Mouse (Mus musculus) ES-Bruce4 (cell line): Measurements from ENCODE around the gene Telo2. TPM values are rescaled to one million over a fixed set of nuclear protein-coding genes. Genes with fewer than 3 reads are reported as not detected.

Source experiments
- H3K27ac ChIP-seq: 2 replicates; pipeline ENCODE4 v1.5.1; 2012; ENCODE audit warnings: low read length, inconsistent platforms; ENCODE audit not compliant: insufficient read depth
- H3K27me3 ChIP-seq: 2 replicates; pipeline ENCODE4 v1.6.1; 2012; ENCODE audit warnings: mild to moderate bottlenecking, low read length, inconsistent platforms; ENCODE audit not compliant: control insufficient read depth, poor library complexity, insufficient read depth, severe bottlenecking
- H3K36me3 ChIP-seq: 2 replicates; pipeline ENCODE4 v1.6.1; 2012; ENCODE audit warnings: inconsistent platforms, mild to moderate bottlenecking, low read length, moderate library complexity; ENCODE audit not compliant: control insufficient read depth, poor library complexity, insufficient read depth, severe bottlenecking
- H3K4me1 ChIP-seq: one replicate; pipeline ENCODE4 v1.8.1; 2011; ENCODE audit warnings: low read length; ENCODE audit not compliant: control insufficient read depth, insufficient read depth
- H3K4me3 ChIP-seq: 2 replicates; pipeline ENCODE4 v1.5.1; 2011; ENCODE audit warnings: low read depth, mild to moderate bottlenecking, low read length
- H3K9ac ChIP-seq: 2 replicates; pipeline ENCODE4 v1.6.1; 2012; ENCODE audit warnings: low read depth, mild to moderate bottlenecking, inconsistent platforms; ENCODE audit not compliant: poor library complexity, severe bottlenecking
- H3K9me3 ChIP-seq: replicated peaks from 2 replicates; pipeline ENCODE4 v1.6.1; 2012; ENCODE audit warnings: mild to moderate bottlenecking, low read length, inconsistent platforms; ENCODE audit not compliant: control insufficient read depth, poor library complexity, insufficient read depth, severe bottlenecking
- CTCF ChIP-seq: IDR thresholded peaks from one replicate; pipeline ENCODE4 v1.8.1; 2011; ENCODE audit warnings: low read depth, low read length
- EP300 ChIP-seq: IDR thresholded peaks from 2 replicates; pipeline ENCODE4 v1.6.1; 2011; ENCODE audit warnings: low read depth, low read length; ENCODE audit not compliant: insufficient read depth
- POLR2A ChIP-seq: IDR thresholded peaks from one replicate; pipeline ENCODE4 v1.8.1; 2011; ENCODE audit warnings: low read length; ENCODE audit not compliant: insufficient read depth
- polyA plus RNA-seq: library from polyadenylated mRNA; stranded (reverse); fragments of >200 nt; gene quantifications from 2 replicates; pipeline ENCODE4 v1.2.4, GENCODE M21; 2011; ENCODE audit warnings: low read depth; ENCODE audit not compliant: missing spikeins, insufficient read depth, insufficient read length

The Telo2 gene
- polyA plus RNA-seq, 1 experiment, result 17.1 TPM

DNA sequence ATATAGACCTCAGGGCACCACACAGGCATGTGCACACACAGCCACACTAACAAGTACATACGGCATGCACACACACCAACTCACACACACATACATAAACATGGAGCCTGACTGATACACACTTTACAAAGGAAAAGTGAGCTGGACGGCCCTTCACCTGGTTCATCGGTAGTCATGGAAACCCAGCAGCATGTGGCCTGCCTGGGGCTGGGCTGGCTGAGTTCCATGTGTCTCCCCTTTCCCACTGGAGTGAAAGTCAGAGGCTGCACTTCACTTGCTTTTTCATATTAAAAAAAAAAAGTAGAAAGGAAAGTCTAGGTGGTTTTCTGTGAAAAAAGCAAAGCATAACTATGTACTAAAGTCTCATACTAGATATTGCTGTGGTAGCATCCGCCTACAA is 52.5 kb downstream of the Telo2 start:
- no peaks in the 10 kb centered on the region for H3K4me1 ChIP-seq
- no peaks in the 10 kb centered on the region for H3K9me3 ChIP-seq
- no peak overlapping the region for H3K9ac ChIP-seq
- H3K27me3 ChIP-seq, result no peaks in the 10 kb centered on the region
- no peak overlapping the region for H3K4me3 ChIP-seq
- H3K27ac ChIP-seq, result no peak overlapping the region
- H3K36me3 ChIP-seq, result no peaks in the 10 kb centered on the region
- TF ChIP-seq CTCF (no peak), POLR2A (no peak), EP300 (no peak)

- Histone ChIP-seq H3K27me3 (no peaks in the 10 kb centered on the region), H3K9me3 (no peaks in the 10 kb centered on the region), H3K27ac (no peak overlapping the region), H3K4me3 (no peak overlapping the region), H3K9ac (no peak overlapping the region), H3K4me1 (no peaks in the 10 kb centered on the region), H3K36me3 (peaks cover 2% of the 10 kb centered on the region; the same call in 1 of the 2 replicates)
- TF ChIP-seq POLR2A (no peak), CTCF (peak; percentile 12)
Observed at GRCm38 (mm10) chr17:25057041-25057440, 58.7 kb downstream of the Telo2 start.

DNA sequence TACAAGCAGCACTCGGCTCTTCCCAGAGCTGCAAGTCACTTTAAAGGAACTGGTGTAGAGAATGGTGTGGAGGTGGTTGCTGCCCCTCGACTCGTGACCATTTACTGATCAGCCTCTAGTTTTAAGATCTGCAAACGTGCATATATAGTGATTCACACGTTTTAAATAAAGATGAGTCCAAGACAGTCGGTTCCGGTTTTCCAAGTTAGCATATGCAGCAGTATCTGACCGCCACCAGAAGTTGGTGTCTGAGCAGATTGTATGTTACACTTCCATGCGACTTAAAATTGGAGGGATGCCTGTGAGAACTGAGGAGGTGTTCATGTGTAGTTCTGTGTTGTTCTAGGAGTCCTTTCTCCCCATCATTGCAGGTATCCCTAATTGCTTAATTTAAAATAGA is 62.5 kb downstream of the Telo2 start:
- H3K27ac ChIP-seq, result no peak overlapping the region
- H3K36me3 ChIP-seq, result peaks cover 2% of the 10 kb centered on the region; the same call in 1 of the 2 replicates
- no peak for TF ChIP-seq EP300
- no peak for TF ChIP-seq POLR2A
- TF ChIP-seq CTCF, result no peak
- no peak overlapping the region for H3K4me3 ChIP-seq
- H3K9ac ChIP-seq, result no peak overlapping the region
- H3K27me3 ChIP-seq, result no peaks in the 10 kb centered on the region
- no peaks in the 10 kb centered on the region for H3K9me3 ChIP-seq
- H3K4me1 ChIP-seq, result no peaks in the 10 kb centered on the region

Other genes starting within 250 kb of the Telo2 start
- gene Igfals, start 250.0 kb downstream of the Telo2 start, polyA plus RNA-seq, result 3.0 and 3.8 TPM in 2 replicates
- gene Nubp2, start 229.6 kb downstream of the Telo2 start, polyA plus RNA-seq, result 29.8 and 39.0 TPM in 2 replicates
- 10.5 and 13.8 TPM in 2 replicates for gene Spsb3, start 229.3 kb downstream of the Telo2 start, polyA plus RNA-seq
- 4.0 and 6.8 TPM in 2 replicates for gene Eme2, start 220.9 kb downstream of the Telo2 start, polyA plus RNA-seq
- gene Mrps34, start 220.9 kb downstream of the Telo2 start, polyA plus RNA-seq, result 29.9 and 35.5 TPM in 2 replicates
- 31.1 and 32.3 TPM in 2 replicates for gene Nme3, start 219.5 kb downstream of the Telo2 start, polyA plus RNA-seq
- gene Mapk8ip3, start 179.0 kb downstream of the Telo2 start, polyA plus RNA-seq, result 54.8 and 59.5 TPM in 2 replicates
- 220 and 226 TPM in 2 replicates for gene Jpt2, start 155.3 kb downstream of the Telo2 start, polyA plus RNA-seq
- 18.1 and 19.4 TPM in 2 replicates for gene Cramp1l, start 100.2 kb downstream of the Telo2 start, polyA plus RNA-seq
- 24.2 and 32.6 TPM in 2 replicates for gene Ift140, start 99.9 kb downstream of the Telo2 start, polyA plus RNA-seq
- gene Tmem204, start 32.4 kb downstream of the Telo2 start, polyA plus RNA-seq, result 0.70 TPM in 1 of 2 replicates, not detected in the other
- not detected in 2 replicates for gene Ptx4, start 4.8 kb upstream of the Telo2 start, polyA plus RNA-seq
- gene Clcn7, start 17.4 kb upstream of the Telo2 start, polyA plus RNA-seq, result 16.0 and 20.9 TPM in 2 replicates
- not detected in 2 replicates for gene Ccdc154, start 46.5 kb upstream of the Telo2 start, polyA plus RNA-seq
- not detected in 2 replicates for gene Gm38655, start 59.5 kb upstream of the Telo2 start, polyA plus RNA-seq
- 13.6 and 14.9 TPM in 2 replicates for gene BC003965, start 68.6 kb upstream of the Telo2 start, polyA plus RNA-seq
- 21.1 and 22.9 TPM in 2 replicates for gene Unkl, start 72.4 kb upstream of the Telo2 start, polyA plus RNA-seq
- gene Gnptg, start 124.2 kb upstream of the Telo2 start, polyA plus RNA-seq, result 15.2 and 19.5 TPM in 2 replicates
- 23.5 and 25.2 TPM in 2 replicates for gene Tsr3, start 124.2 kb upstream of the Telo2 start, polyA plus RNA-seq
- gene Baiap3, start 140.4 kb upstream of the Telo2 start, polyA plus RNA-seq, result 1.3 and 1.6 TPM in 2 replicates
- gene Ube2i, start 158.7 kb upstream of the Telo2 start, polyA plus RNA-seq, result 430 and 432 TPM in 2 replicates
- not detected in 2 replicates for gene Prss34, start 182.4 kb upstream of the Telo2 start, polyA plus RNA-seq
- gene Prss28, start 192.7 kb upstream of the Telo2 start, polyA plus RNA-seq, result not detected in 2 replicates
- gene Prss29, start 202.7 kb upstream of the Telo2 start, polyA plus RNA-seq, result not detected in 2 replicates
- gene Tpsab1, start 229.6 kb upstream of the Telo2 start, polyA plus RNA-seq, result not detected in 2 replicates